Mouse (Mus musculus) stomach, postnatal 0 days (tissue): ENCODE data around the gene Med8.

Source experiments
- CTCF ChIP-seq: IDR thresholded peaks from 2 replicates; pipeline ENCODE4 v1.5.1; 2016; ENCODE audit warnings: antibody characterized with exemption, low read depth, mild to moderate bottlenecking, moderate library complexity
- EP300 ChIP-seq: optimal IDR thresholded peaks from 2 replicates; pipeline ENCODE3; 2016; ENCODE audit warnings: antibody characterized with exemption

DNA sequence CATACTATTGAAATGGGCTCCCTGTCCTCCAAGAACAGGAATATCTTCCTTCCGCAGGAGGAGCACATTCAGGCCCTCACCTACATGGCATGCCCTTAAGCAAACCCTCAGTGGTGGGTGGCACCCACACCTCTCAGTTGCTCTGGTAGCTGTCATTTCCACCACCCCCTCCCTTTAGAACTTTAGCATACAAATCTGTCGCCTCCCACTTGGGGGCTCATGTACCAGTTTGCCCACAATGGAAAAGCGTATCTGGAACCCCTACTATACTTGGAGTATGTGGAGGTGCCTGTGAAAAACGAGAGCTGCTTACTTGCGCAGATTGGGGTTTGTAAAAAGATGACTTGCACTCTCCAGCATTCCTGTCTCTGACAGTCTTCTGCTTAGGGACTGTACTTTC, 7.2 kb downstream of the Med8 start:
- TF ChIP-seq EP300 = no peak
- TF ChIP-seq CTCF = no peak
